Mouse (Mus musculus): ENCODE data around the gene Eif2ak2. TPM values are rescaled to one million over a fixed set of nuclear protein-coding genes. Genes with fewer than 3 reads are reported as not detected.

Eif2ak2 gene
- polyA plus RNA-seq (2015; fragmentation: Nextera tagmentation; extraction: Ambion mirVana), result 5.0 and 6.9 TPM in 2 replicates

GRCm38 (mm10) chr17:78882401-78883112, at the start of gene Eif2ak2:
Gene Eif2ak2, minus strand, starts transcription at chr17:78882573.

GRCm38 (mm10) chr17:78916369-78916813, 34.0 kb upstream of the Eif2ak2 start, which contains the start of gene Cebpzos:
Gene Cebpzos, plus strand, starts transcription at chr17:78916500.

GRCm38 (mm10) chr17:78906892-78907291, 24.5 kb upstream of the Eif2ak2 start, which contains the start of gene Sult6b1:
Gene Sult6b1, minus strand, starts transcription at chr17:78906992.

GRCm38 (mm10) chr17:78834856-78835835, 47.2 kb downstream of the Eif2ak2 start, which contains the start of the genes Heatr5b and Gpatch11:
Gene Heatr5b, minus strand, starts transcription at chr17:78835364.
Gene Gpatch11, plus strand, starts transcription at chr17:78835567.

Other genes starting within 250 kb of the Eif2ak2 start
- gene Strn, start 145.4 kb downstream of the Eif2ak2 start, polyA plus RNA-seq (2015; fragmentation: Nextera tagmentation; extraction: Ambion mirVana), result 2.2 and 2.3 TPM in 2 replicates
- 4.8 and 5.5 TPM in 2 replicates for gene Heatr5b, start 47.2 kb downstream of the Eif2ak2 start, polyA plus RNA-seq (2015; fragmentation: Nextera tagmentation; extraction: Ambion mirVana)
- gene Gpatch11, start 47.0 kb downstream of the Eif2ak2 start, polyA plus RNA-seq (2015; fragmentation: Nextera tagmentation; extraction: Ambion mirVana), result 32.7 and 39.3 TPM in 2 replicates
- gene Sult6b1, start 24.4 kb upstream of the Eif2ak2 start, polyA plus RNA-seq (2015; fragmentation: Nextera tagmentation; extraction: Ambion mirVana), result 0.06 TPM in 1 of 2 replicates, not detected in the other
- 126 and 131 TPM in 2 replicates for gene Cebpzos, start 33.9 kb upstream of the Eif2ak2 start, polyA plus RNA-seq (2015; fragmentation: Nextera tagmentation; extraction: Ambion mirVana)
- gene Cebpz, start 54.5 kb upstream of the Eif2ak2 start, polyA plus RNA-seq (2015; fragmentation: Nextera tagmentation; extraction: Ambion mirVana), result 28.6 and 29.4 TPM in 2 replicates
- gene Ndufaf7, start 54.6 kb upstream of the Eif2ak2 start, polyA plus RNA-seq (2015; fragmentation: Nextera tagmentation; extraction: Ambion mirVana), result 31.1 and 32.9 TPM in 2 replicates
- 14.2 and 15.4 TPM in 2 replicates for gene Prkd3, start 138.2 kb upstream of the Eif2ak2 start, polyA plus RNA-seq (2015; fragmentation: Nextera tagmentation; extraction: Ambion mirVana)
- gene Qpct, start 169.3 kb upstream of the Eif2ak2 start, polyA plus RNA-seq (2015; fragmentation: Nextera tagmentation; extraction: Ambion mirVana), result 42.9 and 50.4 TPM in 2 replicates

Data from skeletal muscle tissue, postnatal 0 days (tissue).